Mouse (Mus musculus): ENCODE measurements around the gene Kcnk18. TPM values are rescaled to one million over a fixed set of nuclear protein-coding genes. Genes with fewer than 3 reads are reported as not detected.

Kcnk18 gene
- polyA plus RNA-seq (2012; fragmentation: generic; extraction: Trizol), result not detected

GRCm38 (mm10) chr19:59218991-59219390 lies at the start of gene Kcnk18:
TSS of gene Kcnk18 (plus strand) at chr19:59219214.

GRCm38 (mm10) chr19:59169936-59170765 lies 48.9 kb upstream of the Kcnk18 start, which contains the start of gene Vax1:
TSS of gene Vax1 (minus strand) at chr19:59170056.

GRCm38 (mm10) chr19:59260718-59261442 lies 41.9 kb downstream of the Kcnk18 start, which contains the start of gene Slc18a2:
TSS of gene Slc18a2 (plus strand) at chr19:59260896.

Other genes starting within 250 kb of the Kcnk18 start
- gene Shtn1, start 143.1 kb upstream of the Kcnk18 start, polyA plus RNA-seq (2012; fragmentation: generic; extraction: Trizol), result under 1 TPM; 0.02 TPM
- not detected for gene Vax1, start 49.2 kb upstream of the Kcnk18 start, polyA plus RNA-seq (2012; fragmentation: generic; extraction: Trizol)
- under 1 TPM; 0.01 to 0.09 TPM for gene Slc18a2, start 41.7 kb downstream of the Kcnk18 start, polyA plus RNA-seq (2012; fragmentation: generic; extraction: Trizol)
- gene Rps12-ps3, start 103.1 kb downstream of the Kcnk18 start, polyA plus RNA-seq (2012; fragmentation: generic; extraction: Trizol), result 100 to 1,000 TPM; 429 to 483 TPM
- 1 to 10 TPM in 1 of 2 experiments, under 1 TPM in 1; 0.42 to 3.8 TPM for gene Pdzd8, start 126.6 kb downstream of the Kcnk18 start, polyA plus RNA-seq (2012; fragmentation: generic; extraction: Trizol)
- under 1 TPM; 0.13 to 0.53 TPM for gene Emx2, start 239.2 kb downstream of the Kcnk18 start, polyA plus RNA-seq (2012; fragmentation: generic; extraction: Trizol)

Data from C3H10T1/2 (cell line).